Mouse (Mus musculus) megakaryocyte, embryonic 14.5 days (primary cell): ENCODE results near the gene Gm20388.

Experiments
- FLI1 ChIP-seq: IDR thresholded peaks from 2 replicates; pipeline ENCODE4 v1.6.1; 2012; ENCODE audit warnings: low read length, inconsistent platforms, mixed read lengths
- GATA1 ChIP-seq: IDR thresholded peaks from 3 replicates; pipeline ENCODE4 v1.6.1; 2012; ENCODE audit warnings: mixed read lengths, low read length, inconsistent platforms, borderline replicate concordance

- TF ChIP-seq FLI1, result no peak
- no peak for TF ChIP-seq GATA1
Observed at GRCm38 (mm10) chr8:123132953-123133352, 3222.3 kb downstream of the Gm20388 start.
